Mouse (Mus musculus) ovary, postnatal 36 days (tissue): ENCODE data around the gene Dnal4.
A peak's percentile ranks its signal among the peaks of the same experiment; 100 is the strongest.

Experiments used
- DNase-seq: peaks from one replicate; pipeline ENCODE4 v3.0.0; 2022; ENCODE audit warnings: low spot score, mixed read lengths

Dnal4 gene

DNA sequence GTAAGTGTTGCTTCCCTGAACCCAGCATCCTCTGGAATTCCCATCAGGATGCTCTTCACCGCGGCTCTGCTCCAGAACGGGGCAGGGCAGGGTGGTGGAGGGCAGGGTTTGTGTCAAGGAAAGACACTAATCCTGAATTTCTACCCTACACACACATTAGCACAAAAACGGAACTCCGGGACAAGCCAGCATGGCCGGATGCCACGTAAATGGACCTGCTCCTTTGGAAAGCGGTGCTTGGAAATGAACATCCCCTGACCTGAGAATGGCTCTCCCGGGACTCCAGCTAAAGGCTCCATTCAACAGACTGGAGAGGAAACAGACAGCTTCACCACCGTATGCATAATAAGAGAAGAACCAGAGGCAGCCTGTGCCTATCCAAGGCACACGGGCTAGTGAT, 23.1 kb upstream of the Dnal4 start:
- no peak for DNase-seq

DNA sequence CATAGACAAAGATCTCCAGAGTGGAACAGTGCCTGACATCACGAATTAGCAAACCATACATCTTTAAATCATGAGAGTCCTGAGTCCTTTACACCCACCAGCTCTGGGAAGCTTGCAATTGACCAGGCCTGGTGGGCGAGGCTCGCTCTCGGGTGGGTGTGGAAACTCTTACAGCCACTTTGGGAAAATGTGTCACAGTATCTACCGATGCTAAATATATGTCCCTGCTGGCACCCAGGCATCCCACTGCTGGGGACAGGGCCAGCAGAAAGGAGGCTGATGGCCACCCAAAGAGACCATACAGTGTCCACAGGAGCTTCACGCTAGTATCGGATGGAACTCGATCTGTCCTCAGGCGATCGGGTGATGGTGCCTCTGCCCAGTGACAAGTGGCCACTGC, 20.9 kb upstream of the Dnal4 start:
- no peak for DNase-seq

DNA sequence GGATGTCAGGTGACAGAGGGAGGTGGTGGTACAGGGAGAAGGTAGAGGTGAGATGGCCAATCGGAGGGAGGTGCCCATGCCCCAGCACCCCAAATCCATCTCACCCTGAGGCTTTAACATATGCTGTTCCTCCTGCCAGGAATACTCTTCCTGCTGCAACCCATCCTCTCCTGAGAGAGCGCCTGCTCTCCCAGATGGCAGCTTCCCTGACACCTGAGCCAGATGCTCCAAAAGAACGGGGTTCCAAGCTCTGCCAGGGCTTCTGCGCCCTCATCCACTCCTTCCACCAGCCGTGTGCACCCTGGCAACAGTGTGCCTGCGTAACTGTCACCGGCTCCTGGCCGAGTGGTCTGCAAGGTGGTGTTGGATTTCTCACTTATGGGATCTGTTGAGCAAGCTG, 20.0 kb upstream of the Dnal4 start:
- no peak for DNase-seq

GRCm38 (mm10) chr15:79797096-79797495, 19.4 kb upstream of the Dnal4 start:
- no peak for DNase-seq

DNA sequence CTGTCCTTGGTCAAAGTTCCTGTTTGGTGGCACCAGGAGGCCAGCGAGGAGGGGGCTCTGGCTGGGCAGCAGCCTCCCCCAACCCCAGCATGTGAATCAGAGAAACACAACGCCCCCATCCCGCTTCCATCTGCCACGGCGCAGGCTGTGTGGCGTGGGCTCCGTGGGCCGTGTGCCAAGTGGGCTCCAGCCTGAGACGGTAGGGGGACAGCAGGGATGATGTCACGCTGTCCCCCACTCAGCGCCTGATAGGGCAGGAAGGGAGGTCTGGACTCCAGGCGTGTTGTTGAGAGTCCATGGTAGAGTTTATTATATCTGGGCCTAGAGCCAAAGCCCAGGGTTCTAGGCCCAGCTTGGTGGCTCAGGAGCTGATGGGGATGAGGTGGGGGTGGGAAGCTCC, 18.6 kb upstream of the Dnal4 start:
- no peak for DNase-seq

- no peak for DNase-seq
Measured at GRCm38 (mm10) chr15:79794173-79794572, 16.5 kb upstream of the Dnal4 start.

GRCm38 (mm10) chr15:79793076-79793475, 15.4 kb upstream of the Dnal4 start:
- no peak for DNase-seq

DNA sequence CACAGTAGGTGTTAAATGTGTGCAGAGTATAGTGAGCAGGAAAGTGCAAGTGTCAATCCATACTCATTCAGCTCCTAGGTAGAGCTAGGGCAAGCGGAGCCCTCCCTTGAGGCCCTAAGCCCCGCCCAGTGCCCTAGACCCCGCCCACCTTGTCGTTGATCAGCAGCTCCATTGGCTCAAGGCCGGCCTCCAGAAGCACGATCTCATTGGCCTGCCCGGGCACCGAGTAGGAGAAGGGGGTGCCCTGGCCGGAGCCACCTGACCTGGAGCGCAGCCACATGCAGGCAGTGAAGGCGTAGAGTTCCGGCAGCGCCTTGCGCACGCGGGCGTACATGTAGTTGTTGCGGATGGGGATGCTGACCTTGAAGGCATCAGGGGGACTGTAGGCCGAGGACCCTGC, 14.8 kb upstream of the Dnal4 start:
- DNase-seq = no peak

DNA sequence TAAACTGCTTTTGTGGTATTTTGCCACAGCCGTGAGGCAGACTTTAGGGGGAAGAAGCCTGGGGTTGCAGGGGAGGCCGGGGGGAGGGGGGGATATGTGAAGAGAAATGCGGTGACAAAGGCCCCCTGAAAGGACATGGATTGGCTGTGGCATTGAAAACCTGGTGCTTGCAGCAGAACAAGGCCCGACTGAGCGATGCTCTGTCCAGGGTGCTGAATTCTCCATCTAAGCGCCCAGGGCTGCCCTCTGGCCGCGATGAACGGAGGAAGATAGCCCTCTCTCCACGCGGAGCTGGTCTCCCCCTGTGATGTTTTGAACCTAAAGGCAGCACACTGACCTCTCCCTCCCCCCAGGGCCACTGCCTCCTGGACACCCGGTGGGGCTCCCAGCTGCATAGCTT, 13.9 kb upstream of the Dnal4 start:
- peak; percentile 68 for DNase-seq

DNA sequence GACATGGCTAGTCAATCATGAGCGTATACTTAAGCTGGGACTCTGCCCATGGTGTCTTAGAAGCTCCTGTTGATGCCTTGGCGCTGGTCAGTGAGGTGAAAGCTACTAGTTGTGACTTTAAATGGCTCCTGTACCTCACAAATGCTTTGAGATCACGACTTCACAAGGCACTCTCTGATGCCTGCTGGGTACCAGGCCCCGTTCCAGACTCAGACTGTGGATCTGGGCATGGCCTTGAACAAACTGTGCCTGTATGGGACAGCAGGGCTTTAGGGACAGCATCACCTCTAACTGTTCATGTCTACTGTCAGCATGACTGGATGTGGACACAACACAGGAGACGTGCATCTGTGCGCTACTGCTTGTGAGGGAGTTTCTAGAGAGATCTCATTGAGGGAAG, 13.3 kb upstream of the Dnal4 start:
- no peak for DNase-seq

DNA sequence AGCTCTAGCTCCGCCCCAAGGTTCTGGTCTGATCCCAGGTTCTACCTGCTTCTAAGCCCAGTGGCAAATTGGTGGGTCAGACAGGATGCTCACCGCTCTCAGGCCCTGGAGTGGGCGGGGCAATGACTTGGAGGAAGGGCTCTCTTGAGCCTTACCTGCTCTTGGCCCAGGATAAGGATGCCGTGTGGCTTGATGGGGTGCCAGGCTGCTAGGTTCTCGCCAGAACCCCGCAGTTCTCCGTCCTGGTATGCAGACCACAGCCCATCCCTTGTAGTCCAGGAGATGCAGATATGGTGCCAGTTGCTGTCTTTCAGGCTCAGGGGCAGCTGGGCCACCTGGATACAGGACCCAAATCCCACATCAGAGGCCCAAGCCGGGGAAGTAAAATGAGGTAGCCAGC, 12.5 kb upstream of the Dnal4 start:
- no peak for DNase-seq

DNA sequence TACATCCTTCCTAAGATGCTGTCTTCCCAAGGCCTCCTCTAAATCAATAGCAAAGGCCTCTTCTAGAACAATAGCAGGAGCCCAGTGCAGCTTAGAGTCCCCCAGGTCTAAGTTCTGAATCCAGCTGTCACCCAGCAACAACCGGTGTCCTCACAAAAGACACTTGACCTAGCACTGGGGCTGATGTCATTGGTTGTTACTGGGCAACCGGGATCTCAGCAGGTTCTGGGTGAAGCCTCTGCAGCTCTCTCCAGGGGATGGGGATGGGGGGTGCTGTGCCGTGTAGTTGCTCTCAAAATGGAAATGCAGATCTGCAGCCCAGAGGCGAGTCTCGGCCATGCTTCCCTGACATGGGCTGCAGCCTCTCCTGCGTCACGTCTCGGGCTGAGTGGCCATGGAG, 10.2 kb upstream of the Dnal4 start:
- DNase-seq = no peak

DNA sequence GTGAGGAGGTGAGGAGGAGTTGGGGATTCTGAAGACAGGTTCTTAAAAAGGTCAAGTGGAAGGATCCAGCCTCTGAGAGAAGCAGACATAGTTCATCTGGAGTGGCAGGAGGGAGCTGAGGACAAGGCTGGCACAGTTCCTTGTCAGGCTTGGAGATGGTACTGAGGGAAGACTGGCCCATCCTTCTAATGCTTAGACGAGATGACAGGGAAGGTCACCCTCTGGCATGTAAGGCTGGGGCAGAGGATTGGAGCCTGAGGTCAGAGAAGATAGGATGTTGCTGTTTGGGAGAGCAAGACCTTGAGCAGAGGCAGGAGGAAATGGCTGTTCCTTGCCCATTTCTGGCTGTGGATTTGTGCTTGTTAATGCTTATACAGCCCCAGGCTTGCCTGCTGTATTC, 7.4 kb upstream of the Dnal4 start:
- DNase-seq = no peak

GRCm38 (mm10) chr15:79775662-79776061, 2.0 kb downstream of the Dnal4 start:
- no peak for DNase-seq

DNA sequence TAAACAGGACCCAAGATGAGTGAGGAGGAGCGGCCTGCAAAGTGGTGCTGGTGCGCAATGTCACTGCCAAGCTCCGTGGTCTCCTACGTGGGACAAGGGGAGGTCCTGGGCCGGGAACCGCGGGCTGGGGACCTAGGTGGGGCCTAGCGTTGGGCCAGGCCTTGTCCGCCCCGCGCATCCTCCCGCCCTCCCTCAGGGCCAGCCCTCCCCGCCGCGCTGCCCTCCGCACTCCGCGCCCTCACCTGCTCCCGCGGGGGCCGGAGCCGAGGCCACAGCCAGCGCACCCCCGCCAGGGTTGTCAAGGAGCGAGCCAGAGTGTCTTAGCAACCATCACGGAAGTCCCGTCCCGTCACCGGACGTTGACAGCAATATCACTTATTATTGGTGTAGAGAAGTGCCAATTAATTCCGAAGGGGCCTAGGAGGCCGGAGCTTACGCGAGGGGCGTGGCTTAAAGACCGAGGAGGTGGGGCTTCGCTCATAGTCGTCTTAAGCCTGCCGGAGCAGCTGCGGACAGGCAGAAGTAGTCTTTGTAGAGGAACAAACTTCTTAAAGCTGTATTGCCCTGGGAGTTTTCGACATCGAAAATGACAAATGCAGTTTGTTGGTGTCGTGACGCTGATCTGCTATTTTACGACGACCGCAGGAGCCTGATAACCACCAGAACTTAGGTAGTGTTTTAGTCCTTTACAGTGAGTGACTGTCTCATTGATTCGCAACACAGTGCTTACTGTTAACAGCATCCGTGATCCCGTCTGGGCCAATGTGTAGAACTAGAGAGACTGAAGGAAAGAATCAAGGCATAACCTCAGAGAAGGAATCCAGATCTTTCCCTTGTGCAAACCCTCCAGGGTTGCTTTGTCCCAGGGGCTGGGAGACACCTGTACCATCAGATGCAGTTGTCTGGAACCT, 3.3 kb downstream of the Dnal4 start:
- peak; percentile 92 for DNase-seq

DNA sequence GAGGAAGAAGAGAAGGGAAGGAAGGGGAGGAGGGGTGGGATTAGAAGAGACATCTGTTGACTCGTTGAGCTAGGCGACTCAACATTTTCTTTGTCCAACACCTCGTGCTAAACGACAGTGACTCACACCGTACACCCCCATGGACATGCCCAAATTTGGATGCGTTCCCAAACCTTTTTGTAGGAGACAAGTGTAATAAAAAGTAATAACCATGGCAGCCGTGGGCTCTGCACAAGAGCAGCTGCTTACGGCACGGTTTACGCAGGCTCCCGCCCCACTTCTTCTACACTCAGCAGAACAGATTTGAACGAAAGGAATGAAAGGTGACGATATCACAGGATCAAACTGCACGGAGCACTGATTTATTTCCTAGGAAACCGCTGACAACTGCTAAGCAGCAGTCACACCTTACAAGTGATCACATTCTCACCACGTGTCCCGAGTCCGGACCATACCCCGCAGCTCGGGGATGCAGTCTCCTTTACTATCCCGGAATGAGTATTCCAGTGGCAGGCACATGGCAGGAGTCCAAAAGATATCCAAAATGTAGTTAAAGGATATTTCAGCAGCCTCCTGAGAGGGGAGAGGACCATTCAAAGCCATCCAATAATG, 6.9 kb downstream of the Dnal4 start:
- no peak for DNase-seq

DNA sequence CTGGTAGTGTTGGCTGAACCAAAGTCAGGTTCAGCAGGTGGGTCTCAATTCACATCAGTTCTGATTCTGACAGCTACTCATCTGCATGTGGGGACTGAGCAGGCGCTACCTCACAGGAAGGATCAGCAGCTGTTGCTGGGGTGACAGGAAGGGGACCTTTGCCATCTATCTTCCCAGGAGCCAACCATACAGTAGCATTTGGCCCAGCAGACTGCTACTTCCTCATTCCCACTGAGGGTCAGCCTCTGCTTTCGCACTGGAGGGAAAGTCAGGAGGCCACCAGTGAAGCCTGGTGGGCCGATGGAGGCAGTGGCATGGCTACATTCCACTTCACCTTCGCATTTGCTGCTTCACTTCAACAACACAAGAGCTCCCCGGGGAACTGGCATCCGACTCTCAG, 9.3 kb downstream of the Dnal4 start:
- no peak for DNase-seq

GRCm38 (mm10) chr15:79767327-79767961, 10.2 kb downstream of the Dnal4 start:
- no peak for DNase-seq

DNA sequence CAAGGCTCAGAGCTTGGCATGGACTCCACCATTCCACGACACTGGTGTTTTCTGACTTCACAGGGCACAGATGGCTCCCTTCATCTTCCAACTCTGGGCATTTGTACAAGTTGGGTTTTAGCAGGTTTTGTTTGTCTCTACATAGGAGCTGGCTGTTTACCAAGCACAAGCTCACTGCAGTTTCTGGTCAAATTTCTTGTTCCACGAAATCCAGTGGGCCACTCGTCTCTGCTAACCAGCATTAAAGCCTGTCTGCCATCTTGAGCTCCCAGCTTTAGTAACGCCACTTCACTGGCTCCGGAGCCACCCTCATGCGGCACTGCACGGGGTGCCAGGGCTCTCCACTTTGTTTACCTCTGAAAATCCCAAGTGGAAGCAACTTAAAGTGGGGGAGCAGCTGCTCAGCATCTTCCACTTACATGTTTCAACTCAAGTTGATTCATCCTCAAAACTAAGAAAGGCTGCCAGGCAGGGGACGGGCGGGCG, 11.0 kb downstream of the Dnal4 start:
- no peak for DNase-seq

DNA sequence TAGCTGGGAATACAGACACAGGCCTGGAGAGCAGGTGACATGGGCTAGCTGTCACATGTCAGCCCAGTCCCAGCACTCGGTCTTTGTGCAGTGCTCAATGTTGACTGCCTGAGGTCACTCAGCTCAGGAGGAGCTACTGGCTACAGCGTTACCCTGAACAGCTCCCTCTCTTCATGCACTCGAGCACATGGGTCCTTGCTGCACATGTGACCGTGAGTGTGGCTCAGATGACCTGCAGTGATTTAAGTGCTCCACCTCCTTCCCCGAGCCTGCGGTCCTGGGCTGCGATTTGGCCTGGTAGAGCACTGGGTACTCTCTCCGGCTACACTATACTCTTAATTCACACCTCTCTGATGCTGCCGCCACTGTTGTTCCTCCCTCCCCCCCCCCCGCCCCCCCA, 11.5 kb downstream of the Dnal4 start:
- DNase-seq = no peak

DNA sequence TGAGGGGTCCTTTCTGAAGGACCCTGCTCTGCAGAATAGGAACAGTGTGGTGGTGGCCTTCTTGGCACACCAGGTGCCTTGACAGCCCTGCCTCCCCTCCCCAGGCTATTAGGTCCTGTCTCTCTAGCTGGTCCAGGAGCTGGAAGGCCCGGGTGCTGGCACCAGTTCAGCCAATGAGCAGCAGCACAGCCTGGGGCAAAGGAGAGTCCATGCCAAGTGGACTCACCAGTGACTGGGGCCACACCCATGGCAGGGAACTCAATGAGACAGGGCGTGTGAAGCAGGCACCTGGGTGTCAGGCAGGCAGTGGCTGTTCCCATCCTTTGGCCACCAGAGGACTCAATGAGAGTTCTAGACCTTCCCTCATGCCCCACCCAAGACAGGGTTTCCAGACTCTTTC, 12.3 kb downstream of the Dnal4 start:
- DNase-seq = no peak

- no peak for DNase-seq
Measured at GRCm38 (mm10) chr15:79764539-79765267, 12.9 kb downstream of the Dnal4 start.
